Mouse (Mus musculus): ENCODE measurements around the gene Snrpb2.

Gene Snrpb2

DNA sequence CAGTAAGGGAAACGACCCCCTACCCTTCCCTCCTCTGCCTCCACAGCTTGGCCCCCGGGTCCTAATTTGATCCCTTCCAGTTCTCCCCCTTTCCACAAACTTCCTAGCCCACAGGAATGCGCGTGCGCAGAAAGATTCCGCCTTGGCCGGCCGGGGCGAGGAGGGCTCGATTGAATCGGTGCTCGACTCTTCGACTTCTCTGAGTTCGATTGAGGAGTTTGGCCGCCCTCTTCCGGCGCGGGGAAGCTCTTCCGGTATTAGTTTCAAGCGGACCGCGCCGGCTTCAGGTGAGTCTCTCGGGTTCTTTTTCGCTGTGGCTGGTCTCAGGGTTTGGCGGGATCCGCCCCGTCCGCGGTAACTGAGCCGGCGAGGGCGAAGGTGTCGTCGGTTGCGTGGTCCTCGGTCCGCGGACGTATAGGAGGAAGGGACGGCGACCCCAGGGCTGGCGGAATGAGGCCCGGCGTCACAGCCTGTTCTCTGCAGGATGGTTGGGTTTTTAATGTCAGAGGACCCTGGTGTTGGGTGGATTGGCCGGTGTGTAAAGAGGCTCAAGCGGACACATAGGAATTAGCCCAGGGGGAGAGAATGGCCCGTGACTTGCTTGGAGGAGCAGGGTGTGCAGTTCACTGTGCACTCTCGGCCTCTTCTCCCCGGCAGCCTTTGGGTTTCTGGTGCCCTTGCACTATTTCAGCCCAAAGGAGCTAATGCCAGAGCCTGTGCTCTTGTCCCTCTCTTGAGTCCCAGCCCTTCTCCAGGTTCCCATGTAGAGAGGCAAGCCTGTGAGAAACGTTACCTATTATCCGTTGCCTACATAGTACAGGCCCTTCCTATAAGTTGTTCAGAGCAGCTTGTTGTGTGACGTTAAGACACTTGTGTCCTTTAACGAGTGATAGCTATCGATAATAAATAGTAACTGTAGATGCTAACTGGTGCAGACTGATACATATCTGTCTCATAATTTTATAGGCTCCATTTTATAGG, at the start of gene Snrpb2:
Gene Snrpb2 (plus strand): TSS at position 228 of the 981 bp plus-strand sequence.
- DNase-seq (ENCODE audit: extremely low spot score): peak; percentile 91

DNA sequence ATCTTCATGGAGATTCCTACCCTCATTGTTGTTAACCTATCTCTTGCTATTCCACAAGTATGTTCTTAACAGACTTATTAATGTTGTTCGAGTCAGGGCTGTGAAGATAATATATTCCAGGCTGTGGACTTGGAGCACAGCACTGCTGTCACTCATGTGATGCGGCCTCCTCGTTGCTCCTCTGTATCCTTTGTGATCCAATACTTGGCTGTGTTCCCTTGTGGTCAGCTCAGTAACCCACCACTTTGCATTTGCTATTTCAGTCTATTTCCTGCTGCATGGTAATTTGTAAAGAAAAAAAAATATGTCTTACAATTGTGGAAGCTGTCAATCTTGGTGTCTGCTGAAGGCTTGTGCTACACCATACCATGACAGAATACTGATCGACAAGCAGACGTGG, 49.8 kb upstream of the Snrpb2 start:
- DNase-seq (ENCODE audit: extremely low spot score): no peak

DNA sequence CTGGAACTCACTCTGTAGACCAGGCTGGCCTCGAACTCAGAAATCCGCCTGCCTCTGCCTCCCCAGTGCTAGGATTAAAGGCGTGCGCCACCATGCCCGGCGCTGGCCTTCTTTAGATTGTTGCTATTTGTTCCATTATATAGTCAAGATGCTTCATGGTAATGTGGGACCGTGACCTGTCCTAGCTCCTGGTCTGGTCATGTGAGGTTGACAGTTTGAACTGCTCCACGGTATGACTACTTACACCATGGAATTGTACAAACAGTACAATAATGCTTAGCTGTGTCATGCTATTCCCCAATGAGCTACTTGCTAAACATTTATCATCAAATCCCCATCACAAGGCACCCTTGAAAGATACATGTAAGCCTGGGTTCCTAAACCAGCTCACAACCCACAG, 44.8 kb upstream of the Snrpb2 start:
- no peak for DNase-seq (ENCODE audit: extremely low spot score)

DNA sequence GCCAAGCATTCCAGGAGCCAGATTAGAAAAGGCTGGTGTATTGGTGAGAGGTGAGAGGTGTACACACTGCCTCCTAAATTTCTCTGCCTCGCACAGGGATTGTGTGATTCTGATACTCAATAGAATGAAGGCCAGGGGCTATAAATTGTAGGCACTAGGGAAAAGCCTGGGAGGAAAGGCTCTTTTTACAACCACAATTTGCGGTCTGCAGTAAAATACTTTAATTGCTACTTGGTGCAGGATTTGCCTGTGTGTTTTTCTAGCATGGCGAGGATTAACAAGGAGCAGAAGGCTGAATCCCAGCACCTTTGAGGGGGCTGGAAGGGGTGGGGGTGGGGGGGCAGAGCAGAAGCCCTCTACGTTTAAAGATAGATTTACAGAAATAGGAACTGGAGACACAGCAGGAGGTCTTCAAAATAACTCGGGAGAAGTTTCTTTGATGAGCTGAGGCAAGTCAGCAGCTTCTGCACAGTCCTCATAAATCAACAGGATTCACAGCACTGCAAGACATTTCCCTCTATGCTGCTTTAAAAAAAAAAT, 44.2 kb upstream of the Snrpb2 start:
- DNase-seq (ENCODE audit: extremely low spot score): no peak

DNA sequence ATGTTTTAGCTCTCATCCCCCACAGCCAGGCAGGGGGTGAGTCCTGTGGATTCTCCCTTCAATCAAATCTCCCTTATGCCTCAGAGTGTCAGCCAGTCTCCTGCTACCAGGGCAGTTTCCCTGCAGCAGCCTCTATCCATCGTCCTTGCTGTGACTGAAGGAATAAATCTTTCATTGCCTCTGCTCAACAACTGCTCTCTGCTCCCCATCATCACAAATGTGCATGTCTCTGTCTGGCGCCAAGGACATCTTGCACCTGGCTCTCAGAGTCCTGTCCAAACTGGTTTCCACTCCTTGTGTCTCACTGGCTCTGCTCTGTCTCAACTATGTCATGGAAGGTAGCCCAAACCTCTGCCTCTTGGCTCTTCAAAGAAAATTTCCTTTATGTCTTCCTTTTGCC, 43.1 kb upstream of the Snrpb2 start:
- DNase-seq (ENCODE audit: extremely low spot score): no peak

DNA sequence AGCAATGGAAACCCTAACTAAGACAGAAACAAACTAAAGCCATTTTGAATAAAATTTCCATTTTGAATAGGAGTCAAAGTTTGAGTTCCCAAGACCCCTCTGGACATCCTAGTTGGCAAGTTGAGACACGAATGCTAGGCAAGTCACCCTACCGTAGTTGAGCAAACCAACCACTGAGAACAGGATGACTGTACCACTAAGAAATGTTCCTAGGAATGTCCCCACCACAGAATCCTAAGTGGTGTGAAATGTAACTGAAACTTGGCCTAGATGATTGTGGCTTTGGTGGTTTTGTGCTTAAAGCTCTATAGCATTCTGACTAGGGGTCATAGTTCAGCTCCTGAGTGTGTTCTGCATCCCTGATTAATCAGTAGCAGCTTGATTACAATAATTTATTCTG, 39.5 kb upstream of the Snrpb2 start:
- DNase-seq (ENCODE audit: extremely low spot score): no peak

DNA sequence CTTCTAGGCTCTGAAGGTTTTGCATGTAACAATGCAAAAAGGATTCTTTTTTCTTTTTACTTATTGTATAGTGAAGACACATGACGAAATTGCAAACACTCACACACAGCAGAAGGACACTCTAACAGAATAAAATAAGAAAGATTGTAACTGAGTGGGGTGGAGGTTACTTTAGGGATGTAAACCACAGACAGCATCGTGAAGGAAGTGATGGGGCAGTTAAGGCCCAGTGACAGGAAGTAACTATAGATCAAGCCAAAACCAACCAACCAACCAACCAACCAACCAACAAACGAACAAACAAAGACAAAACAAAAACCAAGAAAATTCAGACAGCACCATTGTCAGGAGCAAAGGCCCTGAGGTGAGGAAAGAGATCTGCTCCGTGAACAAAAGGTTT, 38.6 kb upstream of the Snrpb2 start:
- no peak for DNase-seq (ENCODE audit: extremely low spot score)

DNA sequence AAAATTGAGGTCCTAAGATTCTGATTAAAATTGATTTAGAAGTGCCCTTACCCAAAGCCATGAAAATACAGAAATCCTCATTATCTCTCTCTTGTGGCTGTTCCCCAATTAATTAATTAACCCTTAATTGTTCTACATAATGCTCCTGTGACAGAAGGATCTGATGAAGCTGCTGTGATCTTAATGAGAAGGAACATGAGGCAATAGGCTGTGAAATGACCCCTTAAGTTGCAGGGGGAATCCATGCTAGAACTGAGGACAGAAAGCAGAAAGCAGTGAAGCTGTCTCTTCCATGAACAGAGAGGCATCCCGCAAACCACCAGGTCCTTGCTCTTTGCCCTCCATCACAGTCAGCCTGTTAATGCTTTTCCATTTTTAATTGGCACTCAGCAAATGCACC, 31.6 kb upstream of the Snrpb2 start:
- DNase-seq (ENCODE audit: extremely low spot score): no peak

DNA sequence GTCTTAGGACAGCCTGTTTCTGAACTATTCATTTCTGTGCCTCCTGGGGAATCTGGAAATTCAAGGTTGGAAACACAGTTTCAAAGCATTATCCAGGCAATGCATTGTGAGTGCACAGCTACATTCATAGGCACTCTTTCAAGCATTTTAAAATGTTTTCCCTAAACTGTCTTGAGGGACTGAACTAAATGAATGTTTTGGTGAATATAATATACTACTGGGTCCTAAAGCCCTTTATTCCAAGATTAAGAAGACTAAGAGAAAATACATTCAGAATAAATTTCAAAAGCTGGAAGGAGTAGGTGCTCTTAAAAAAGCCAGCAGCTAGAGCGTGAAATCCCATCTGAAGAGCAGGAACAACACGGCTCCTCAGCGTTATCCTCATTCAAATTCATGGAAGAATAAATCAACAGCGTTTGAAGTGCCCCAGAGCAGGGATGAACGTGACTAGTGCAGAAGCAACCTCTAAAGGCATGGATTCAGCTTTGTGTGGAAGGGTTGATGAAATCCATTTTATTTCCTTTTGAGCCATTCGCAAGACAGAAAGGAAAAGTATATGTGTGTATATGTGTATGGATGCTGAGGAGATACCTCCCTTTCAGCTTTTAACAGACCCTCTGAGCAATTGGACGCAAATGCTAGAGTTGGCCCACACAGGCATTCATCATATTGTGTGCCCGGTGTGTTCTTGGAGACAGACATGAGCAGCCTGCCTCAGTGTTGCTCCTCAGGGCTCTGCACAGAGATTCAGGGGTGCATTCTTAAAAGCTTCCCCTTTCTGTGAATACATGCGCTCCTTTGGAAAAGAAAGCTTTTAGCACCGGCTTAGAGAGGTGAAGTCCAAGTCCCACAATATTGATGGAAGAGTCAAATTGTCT, 30.2 kb upstream of the Snrpb2 start:
- no peak for DNase-seq (ENCODE audit: extremely low spot score)

DNA sequence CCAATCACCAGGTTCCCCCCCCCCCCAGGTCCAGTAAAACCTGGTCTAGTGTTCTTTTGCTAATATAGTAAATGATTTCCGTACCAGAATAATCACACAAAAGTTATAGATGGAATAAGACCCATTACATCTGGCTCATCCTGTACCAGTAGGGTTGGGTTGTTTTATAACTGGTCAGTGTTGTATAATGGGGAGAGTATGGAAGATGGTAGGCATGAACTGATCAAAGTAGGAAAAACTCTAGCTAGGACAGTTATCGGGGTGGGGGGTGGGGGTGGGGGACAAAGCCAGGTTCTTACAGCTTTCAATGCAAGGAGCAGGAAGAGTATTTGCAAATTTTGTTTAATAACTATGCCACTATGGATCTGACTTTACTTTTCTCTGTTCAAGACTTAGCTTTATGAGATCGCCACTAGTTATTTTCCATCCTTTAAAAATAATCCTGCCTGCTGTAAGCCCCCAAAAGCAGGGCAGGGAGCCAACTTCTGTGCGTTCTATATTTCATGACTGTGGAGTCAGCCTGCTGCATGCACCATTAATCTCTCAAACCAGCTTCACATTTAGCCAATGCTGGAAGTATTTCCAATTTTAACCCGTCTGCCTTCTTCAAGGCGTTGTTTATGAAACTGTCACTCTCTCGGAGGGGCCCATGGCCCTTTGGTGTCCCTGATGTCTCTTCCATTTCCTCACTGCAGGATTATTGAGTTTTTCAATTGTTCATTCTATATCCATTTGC, 28.3 kb upstream of the Snrpb2 start:
- no peak for DNase-seq (ENCODE audit: extremely low spot score)

DNA sequence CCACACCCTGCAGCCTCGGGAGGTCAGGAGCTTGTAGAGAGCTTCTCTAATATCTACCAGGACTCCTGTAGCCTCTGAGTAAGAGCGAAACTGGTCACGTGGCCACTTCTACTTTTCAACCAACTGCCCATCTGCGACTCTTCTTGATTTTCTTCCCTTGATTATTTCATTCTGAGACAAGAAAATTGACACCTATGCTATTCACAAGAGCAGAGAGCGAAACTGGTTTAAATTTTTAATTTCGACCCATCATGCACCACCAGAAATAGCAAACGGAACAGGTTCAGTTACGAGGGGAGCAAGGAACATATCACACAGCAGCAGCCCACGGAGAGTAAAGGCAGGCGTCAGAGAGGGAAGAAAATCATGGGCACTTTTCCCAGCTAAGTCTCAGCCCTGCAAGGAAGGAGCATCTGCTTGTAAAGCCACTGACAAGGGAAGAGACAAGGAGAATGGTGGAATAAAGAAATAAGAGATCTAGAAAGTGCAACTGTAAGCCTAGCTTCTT, 27.7 kb upstream of the Snrpb2 start:
- DNase-seq (ENCODE audit: extremely low spot score): no peak

DNA sequence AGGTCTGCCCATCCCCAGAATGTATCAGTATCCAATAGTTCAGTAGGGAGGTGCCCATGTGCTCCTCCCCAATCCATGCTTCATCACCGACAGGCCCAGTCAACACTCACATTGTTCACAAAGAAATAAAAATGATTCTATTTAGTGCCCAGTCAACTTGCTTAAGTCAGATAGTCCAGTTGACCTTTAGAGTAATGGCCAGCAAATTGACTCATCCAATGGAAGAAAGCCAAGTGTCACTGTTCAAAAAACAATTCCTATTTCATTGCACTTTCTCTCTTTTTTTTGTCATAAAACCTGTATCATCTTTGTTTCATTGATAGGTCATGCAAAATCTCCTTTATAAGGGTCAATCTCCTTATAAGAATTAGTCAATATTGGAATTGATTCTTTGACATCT, 21.2 kb upstream of the Snrpb2 start:
- DNase-seq (ENCODE audit: extremely low spot score): no peak

DNA sequence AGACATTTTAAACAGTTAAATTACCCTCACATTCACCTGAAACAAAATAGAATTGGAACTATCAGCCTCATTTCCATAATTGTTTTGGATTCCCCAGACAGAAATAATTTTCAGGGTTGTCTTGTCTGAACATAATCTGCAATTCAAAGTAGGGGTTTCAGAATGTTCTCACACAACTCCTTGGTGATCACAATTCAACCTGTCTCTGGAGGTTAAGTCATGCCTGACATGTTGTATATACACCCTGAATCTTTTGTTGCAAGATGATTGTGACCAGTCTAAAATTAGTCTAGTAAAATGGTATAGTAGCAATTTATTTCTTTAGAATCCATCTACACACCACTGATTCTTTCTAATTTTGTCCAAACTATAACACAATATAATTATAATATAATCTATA, 7.6 kb upstream of the Snrpb2 start:
- DNase-seq (ENCODE audit: extremely low spot score): no peak

DNA sequence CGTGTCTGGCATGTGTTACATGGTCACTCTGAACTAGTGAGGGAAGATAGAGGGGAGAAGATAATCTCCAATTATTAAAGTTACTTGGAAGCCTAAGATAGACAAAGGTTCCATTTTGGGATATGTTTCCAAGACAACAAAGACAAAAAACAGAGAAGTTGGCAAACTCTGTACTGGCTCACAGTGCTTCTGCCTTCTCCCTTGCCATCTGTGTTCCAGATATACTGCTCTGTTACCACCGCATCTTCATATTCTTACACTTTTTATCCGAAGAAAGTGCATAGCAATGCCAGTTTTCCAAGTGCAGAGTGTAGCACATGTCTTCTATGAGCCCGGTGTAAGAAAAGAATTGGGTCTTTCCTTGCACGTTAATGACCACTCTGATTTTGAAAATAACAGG, 6.1 kb upstream of the Snrpb2 start:
- DNase-seq (ENCODE audit: extremely low spot score): no peak

DNA sequence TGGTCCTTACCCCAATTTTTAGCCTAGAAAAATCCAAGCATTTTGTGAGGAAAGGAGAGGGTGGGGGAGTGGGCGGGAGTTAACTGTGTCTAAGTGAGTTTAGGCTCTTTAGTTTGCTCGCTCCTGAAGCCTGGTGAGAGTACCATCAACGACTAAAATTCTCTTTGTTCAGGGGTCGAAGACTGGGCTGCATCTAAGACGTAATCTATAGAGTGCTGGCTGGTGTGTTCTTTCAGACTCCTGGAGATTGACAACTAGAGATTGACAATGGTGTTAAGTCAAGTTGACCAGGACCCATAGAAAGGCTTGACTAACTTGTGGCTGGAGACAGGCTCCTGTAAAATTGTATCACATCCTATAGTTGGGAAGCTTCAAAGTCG, 417 bp upstream of the Snrpb2 start:
- DNase-seq (ENCODE audit: extremely low spot score): no peak

DNA sequence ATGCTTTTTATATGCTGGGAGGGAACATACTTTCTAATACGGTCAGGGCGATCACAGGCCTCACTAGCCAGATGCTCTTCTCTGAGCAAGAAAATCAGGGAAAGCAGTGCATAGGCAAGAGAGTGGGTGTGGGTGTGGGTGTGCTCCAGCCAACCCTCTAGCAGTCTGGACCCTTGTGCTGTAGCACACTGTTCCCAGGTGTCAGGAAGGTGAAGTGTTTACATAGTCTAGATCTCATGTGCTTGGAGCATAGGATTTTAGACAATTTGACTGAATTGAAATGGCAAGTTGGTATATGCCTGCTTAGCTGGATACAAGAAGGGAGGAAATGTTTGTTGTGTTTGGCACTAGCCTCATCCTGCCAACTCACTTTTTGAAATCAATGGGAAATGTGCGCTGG, 3.1 kb downstream of the Snrpb2 start:
- no peak for DNase-seq (ENCODE audit: extremely low spot score)

DNA sequence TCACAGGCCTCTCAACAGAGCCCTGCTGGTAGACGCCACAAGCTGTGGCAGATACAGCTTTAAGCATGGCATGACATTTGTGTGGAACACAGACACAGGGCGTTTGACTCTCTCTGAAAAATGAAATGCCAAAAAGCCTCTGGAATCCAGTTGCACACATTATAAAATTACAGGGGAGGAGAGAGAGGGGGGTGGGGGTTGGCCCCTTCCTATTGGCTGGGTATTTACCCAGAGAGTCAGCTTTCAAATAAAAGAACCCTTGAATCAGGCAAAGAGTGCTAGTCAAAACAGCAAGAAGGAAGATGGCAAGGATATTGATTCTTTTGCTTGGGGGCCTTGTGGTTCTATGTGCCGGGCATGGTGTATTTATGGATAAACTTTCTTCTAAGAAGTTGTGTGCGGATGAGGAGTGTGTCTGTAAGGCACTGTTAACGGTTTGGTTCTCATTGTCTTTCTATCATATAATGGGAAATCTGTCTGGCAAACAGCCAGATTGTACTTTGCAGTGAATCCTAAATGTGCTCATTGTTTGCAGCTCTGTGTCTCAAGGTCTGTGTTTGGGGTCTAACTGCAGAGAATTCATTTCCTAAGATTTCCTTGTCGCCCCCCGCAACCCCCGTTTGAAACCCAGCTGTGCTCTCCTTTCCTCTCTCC, 15.5 kb downstream of the Snrpb2 start, which contains the start of gene Otor:
Gene Otor (plus strand): TSS at position 276 of the 654 bp plus-strand sequence.
- no peak for DNase-seq (ENCODE audit: extremely low spot score)

DNA sequence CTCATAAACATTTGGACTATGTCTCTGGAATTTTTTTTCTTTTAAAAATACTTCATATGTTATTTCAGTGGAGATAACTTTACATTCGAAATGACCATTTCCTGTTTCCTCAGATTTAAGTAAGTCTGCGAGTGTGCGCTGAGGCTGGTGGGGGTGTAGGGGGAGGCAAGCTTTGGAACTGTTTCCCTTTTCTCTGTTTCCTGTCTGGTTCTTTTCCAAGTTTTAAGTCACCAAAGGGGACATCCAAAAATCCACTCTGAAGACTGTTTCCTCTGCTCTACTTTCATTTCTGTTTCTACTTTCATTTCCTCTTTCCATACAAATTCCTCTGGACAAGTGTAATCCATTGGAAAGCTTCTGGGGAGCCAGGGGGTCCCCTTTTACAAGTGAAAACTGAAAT, 18.9 kb downstream of the Snrpb2 start:
- no peak for DNase-seq (ENCODE audit: extremely low spot score)

DNA sequence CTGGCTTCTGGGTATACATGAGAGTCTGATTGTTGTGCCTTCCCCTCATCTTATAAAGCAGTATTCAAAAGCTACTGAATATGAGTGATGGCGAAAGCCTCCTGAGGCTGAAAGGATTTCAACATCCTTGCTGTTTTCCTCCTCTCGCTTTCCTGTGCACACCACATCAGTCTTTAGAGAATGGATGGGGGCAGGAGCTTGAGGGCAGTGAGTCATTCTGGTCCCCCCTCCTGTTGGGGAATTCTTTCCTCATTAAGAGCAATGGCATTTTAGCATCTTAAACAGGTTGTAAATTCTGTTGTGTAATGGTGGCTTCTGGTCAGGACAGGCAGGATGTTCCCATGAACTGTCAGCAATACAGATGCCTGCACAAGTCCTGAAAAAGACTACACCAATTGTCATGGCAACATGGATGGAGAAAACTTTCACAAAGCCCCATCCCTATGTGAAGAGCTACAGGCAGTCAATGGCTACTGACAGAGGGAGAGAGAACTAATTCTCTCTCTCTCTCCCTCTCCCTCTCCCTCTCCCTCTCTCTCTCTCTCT, 22.1 kb downstream of the Snrpb2 start:
- DNase-seq (ENCODE audit: extremely low spot score): no peak

DNA sequence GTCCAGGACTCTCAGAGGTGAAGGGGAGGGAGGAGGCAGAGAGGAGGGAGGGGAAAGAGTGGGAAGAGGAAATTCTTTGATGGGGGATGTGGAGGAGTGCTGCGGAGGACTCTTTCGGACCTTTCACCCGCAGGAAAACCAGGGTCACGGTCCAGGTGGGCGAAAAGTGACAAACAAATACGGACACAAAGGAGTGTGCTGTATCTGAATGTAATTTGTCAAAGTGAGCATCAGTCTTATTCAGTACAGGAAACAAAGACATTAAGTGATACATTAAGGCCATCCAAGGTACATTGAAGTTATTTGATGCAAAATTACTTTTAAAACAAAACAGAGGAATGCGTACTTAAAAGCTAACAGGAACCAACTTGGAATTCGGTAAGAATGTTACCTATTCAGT, 27.0 kb downstream of the Snrpb2 start:
- DNase-seq (ENCODE audit: extremely low spot score): no peak

DNA sequence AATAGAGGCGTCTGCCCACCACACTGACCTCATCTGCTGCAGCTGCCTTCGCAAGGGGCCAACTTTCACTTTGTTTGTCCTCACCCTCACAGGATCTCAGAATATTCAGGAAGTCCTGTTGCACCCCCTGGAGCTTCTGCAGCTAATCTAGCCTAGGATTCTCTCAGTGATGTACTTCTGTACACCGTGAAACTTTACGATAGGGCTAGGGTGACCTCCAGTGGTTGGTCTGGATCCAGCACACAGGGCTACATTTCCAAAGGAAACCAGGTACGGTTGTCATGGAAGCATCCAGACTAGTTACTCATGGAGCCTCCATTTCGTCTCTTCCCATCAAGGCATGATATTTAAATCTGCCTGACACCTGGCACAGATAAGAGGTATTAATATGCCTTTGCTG, 30.9 kb downstream of the Snrpb2 start:
- DNase-seq (ENCODE audit: extremely low spot score): peak; percentile 56

Measured in embryo, embryonic 9.5 days (tissue).